Mouse (Mus musculus): ENCODE data around the gene Bcl2l11. TPM values are rescaled to one million over a fixed set of nuclear protein-coding genes. Genes with fewer than 3 reads are reported as not detected.

Gene Bcl2l11
- polyA plus RNA-seq, 1 experiment from 2014 or later = 11.8 TPM

GRCm38 (mm10) chr2:128167930-128168329 is 42.1 kb downstream of the Bcl2l11 start:
- 94% methylated on average over 12 of the region's 12 CpGs for WGBS
- Histone ChIP-seq H3K4me2 (replicated peaks) (no peak overlapping the region), H3K27me3 (no peaks in the 10 kb centered on the region), H3K36me3 (no peaks in the 10 kb centered on the region), H3K27ac (replicated peaks) (no peak overlapping the region), H3K9ac (replicated peaks) (no peak overlapping the region), H3K9me3 (no peaks in the 10 kb centered on the region), H3K4me3 (no peak overlapping the region), H3K4me1 (peaks cover 21% of the 10 kb centered on the region)
- no peak for ATAC-seq (replicated peaks)

- no peaks in the 10 kb centered on the region for H3K9me3 ChIP-seq
- H3K27ac ChIP-seq (replicated peaks) = no peak overlapping the region
- 83% methylated on average over 5 of the region's 5 CpGs for WGBS
- no peaks in the 10 kb centered on the region for H3K27me3 ChIP-seq
- H3K4me2 ChIP-seq (replicated peaks) = no peak overlapping the region
- no peak overlapping the region for H3K4me3 ChIP-seq
- peaks cover 21% of the 10 kb centered on the region for H3K4me1 ChIP-seq
- H3K36me3 ChIP-seq = no peaks in the 10 kb centered on the region
- H3K9ac ChIP-seq (replicated peaks) = no peak overlapping the region
- no peak for ATAC-seq (replicated peaks)
These were observed 43.6 kb downstream of the Bcl2l11 start for GRCm38 (mm10) chr2:128169486-128169885.

- H3K36me3 ChIP-seq = no peaks in the 10 kb centered on the region
- ATAC-seq (replicated peaks) = peak; percentile 30; the same call in 1 of the 2 replicates
- H3K27me3 ChIP-seq = no peaks in the 10 kb centered on the region
- no peak overlapping the region for H3K4me3 ChIP-seq
- H3K4me1 ChIP-seq = peaks cover 21% of the 10 kb centered on the region
- no peak overlapping the region for H3K27ac ChIP-seq (replicated peaks)
- no peak overlapping the region for H3K9ac ChIP-seq (replicated peaks)
- H3K4me2 ChIP-seq (replicated peaks) = no peak overlapping the region
- H3K9me3 ChIP-seq = no peaks in the 10 kb centered on the region
- WGBS = 45% methylated on average over 11 of the region's 11 CpGs
These were observed 44.1 kb downstream of the Bcl2l11 start for GRCm38 (mm10) chr2:128169972-128170371.

- H3K4me2 ChIP-seq (replicated peaks) = no peak overlapping the region
- H3K4me3 ChIP-seq = no peak overlapping the region
- H3K27ac ChIP-seq (replicated peaks) = no peak overlapping the region
- no peaks in the 10 kb centered on the region for H3K9me3 ChIP-seq
- no peaks in the 10 kb centered on the region for H3K36me3 ChIP-seq
- no peak for ATAC-seq (replicated peaks)
- 93% methylated on average over 3 of the region's 3 CpGs for WGBS
- H3K27me3 ChIP-seq = no peaks in the 10 kb centered on the region
- no peak overlapping the region for H3K9ac ChIP-seq (replicated peaks)
- H3K4me1 ChIP-seq = peaks cover 21% of the 10 kb centered on the region
These were observed 44.8 kb downstream of the Bcl2l11 start for GRCm38 (mm10) chr2:128170614-128171013.

- Histone ChIP-seq H3K4me3 (no peak overlapping the region), H3K4me2 (replicated peaks) (no peak overlapping the region), H3K9ac (replicated peaks) (no peak overlapping the region), H3K36me3 (no peaks in the 10 kb centered on the region), H3K27ac (replicated peaks) (no peak overlapping the region), H3K9me3 (no peaks in the 10 kb centered on the region), H3K27me3 (no peaks in the 10 kb centered on the region), H3K4me1 (peaks cover 18% of the 10 kb centered on the region)
- ATAC-seq (replicated peaks) = no peak
- 92% methylated on average over 5 of the region's 5 CpGs for WGBS
These were observed 46.4 kb downstream of the Bcl2l11 start for GRCm38 (mm10) chr2:128172266-128172665.

- H3K36me3 ChIP-seq = no peaks in the 10 kb centered on the region
- H3K27me3 ChIP-seq = no peaks in the 10 kb centered on the region
- no peak overlapping the region for H3K9ac ChIP-seq (replicated peaks)
- WGBS = 78% methylated on average over 5 of the region's 5 CpGs
- no peaks in the 10 kb centered on the region for H3K9me3 ChIP-seq
- H3K4me1 ChIP-seq = peaks cover 24% of the 10 kb centered on the region
- ATAC-seq (replicated peaks) = no peak
- no peak overlapping the region for H3K4me3 ChIP-seq
- no peak overlapping the region for H3K27ac ChIP-seq (replicated peaks)
- H3K4me2 ChIP-seq (replicated peaks) = no peak overlapping the region
These were observed 48.3 kb downstream of the Bcl2l11 start for GRCm38 (mm10) chr2:128174176-128174575.

- Histone ChIP-seq H3K27ac (replicated peaks) (no peak overlapping the region), H3K4me3 (no peak overlapping the region), H3K9ac (replicated peaks) (no peak overlapping the region), H3K27me3 (no peaks in the 10 kb centered on the region), H3K4me2 (replicated peaks) (no peak overlapping the region), H3K4me1 (peaks cover 24% of the 10 kb centered on the region), H3K9me3 (no peaks in the 10 kb centered on the region), H3K36me3 (no peaks in the 10 kb centered on the region)
- no peak for ATAC-seq (replicated peaks)
- 66% methylated on average over 9 of the region's 9 CpGs for WGBS
These were observed 48.9 kb downstream of the Bcl2l11 start for GRCm38 (mm10) chr2:128174604-128175342.

GRCm38 (mm10) chr2:128175625-128176024 is 49.8 kb downstream of the Bcl2l11 start:
- no peak overlapping the region for H3K4me2 ChIP-seq (replicated peaks)
- H3K4me3 ChIP-seq = no peak overlapping the region
- ATAC-seq (replicated peaks) = no peak
- no peak overlapping the region for H3K27ac ChIP-seq (replicated peaks)
- H3K36me3 ChIP-seq = no peaks in the 10 kb centered on the region
- H3K9me3 ChIP-seq = no peaks in the 10 kb centered on the region
- no peaks in the 10 kb centered on the region for H3K27me3 ChIP-seq
- no peak overlapping the region for H3K9ac ChIP-seq (replicated peaks)
- WGBS = 94% methylated on average over 6 of the region's 6 CpGs
- H3K4me1 ChIP-seq = peaks cover 21% of the 10 kb centered on the region

GRCm38 (mm10) chr2:128176391-128177044 is 50.7 kb downstream of the Bcl2l11 start:
- no peak overlapping the region for H3K27ac ChIP-seq (replicated peaks)

GRCm38 (mm10) chr2:128177241-128177661 is 51.4 kb downstream of the Bcl2l11 start:
- WGBS = 55% methylated on average over 5 of the region's 5 CpGs

More at GRCm38 (mm10) chr2:128176391-128177044, 50.7 kb downstream of the Bcl2l11 start:
- Histone ChIP-seq H3K4me3 (no peak overlapping the region), H3K36me3 (no peaks in the 10 kb centered on the region), H3K4me2 (replicated peaks) (no peak overlapping the region), H3K9me3 (no peaks in the 10 kb centered on the region), H3K9ac (replicated peaks) (no peak overlapping the region), H3K4me1 (peaks cover 21% of the 10 kb centered on the region), H3K27me3 (no peaks in the 10 kb centered on the region)
- 0 out of 2 replicates have a peak, but pooled peaks have one; percentile 36 for ATAC-seq (replicated peaks)
- WGBS = 31% methylated on average over 12 of the region's 12 CpGs

GRCm38 (mm10) chr2:128179126-128179807 is 53.4 kb downstream of the Bcl2l11 start:
- Histone ChIP-seq H3K27ac (replicated peaks) (no peak overlapping the region), H3K4me3 (no peak overlapping the region), H3K9ac (replicated peaks) (no peak overlapping the region), H3K4me1 (peaks cover 21% of the 10 kb centered on the region), H3K9me3 (no peaks in the 10 kb centered on the region), H3K4me2 (replicated peaks) (no peak overlapping the region), H3K36me3 (no peaks in the 10 kb centered on the region), H3K27me3 (no peaks in the 10 kb centered on the region)
- ATAC-seq (replicated peaks) = no peak
- WGBS = 65% methylated on average over 18 of the region's 18 CpGs

More at GRCm38 (mm10) chr2:128177241-128177661, 51.4 kb downstream of the Bcl2l11 start:
- H3K27ac ChIP-seq (replicated peaks) = no peak overlapping the region
- H3K9me3 ChIP-seq = no peaks in the 10 kb centered on the region
- H3K9ac ChIP-seq (replicated peaks) = no peak overlapping the region
- H3K27me3 ChIP-seq = no peaks in the 10 kb centered on the region
- peaks cover 21% of the 10 kb centered on the region for H3K4me1 ChIP-seq
- H3K4me2 ChIP-seq (replicated peaks) = no peak overlapping the region
- ATAC-seq (replicated peaks) = peak; percentile 13; the same call in 1 of the 2 replicates
- no peaks in the 10 kb centered on the region for H3K36me3 ChIP-seq
- H3K4me3 ChIP-seq = no peak overlapping the region

GRCm38 (mm10) chr2:128179808-128180379 is 54.1 kb downstream of the Bcl2l11 start:
- Histone ChIP-seq H3K36me3 (no peaks in the 10 kb centered on the region), H3K27ac (replicated peaks) (no peak overlapping the region), H3K4me1 (peaks cover 21% of the 10 kb centered on the region), H3K9ac (replicated peaks) (no peak overlapping the region), H3K4me3 (no peak overlapping the region), H3K9me3 (no peaks in the 10 kb centered on the region), H3K27me3 (no peaks in the 10 kb centered on the region), H3K4me2 (replicated peaks) (no peak overlapping the region)
- ATAC-seq (replicated peaks) = no peak
- 19% methylated on average over 9 of the region's 9 CpGs for WGBS
